23 mouse cellular contexts compared by ENCODE assay signal in the genomic region with DNA sequence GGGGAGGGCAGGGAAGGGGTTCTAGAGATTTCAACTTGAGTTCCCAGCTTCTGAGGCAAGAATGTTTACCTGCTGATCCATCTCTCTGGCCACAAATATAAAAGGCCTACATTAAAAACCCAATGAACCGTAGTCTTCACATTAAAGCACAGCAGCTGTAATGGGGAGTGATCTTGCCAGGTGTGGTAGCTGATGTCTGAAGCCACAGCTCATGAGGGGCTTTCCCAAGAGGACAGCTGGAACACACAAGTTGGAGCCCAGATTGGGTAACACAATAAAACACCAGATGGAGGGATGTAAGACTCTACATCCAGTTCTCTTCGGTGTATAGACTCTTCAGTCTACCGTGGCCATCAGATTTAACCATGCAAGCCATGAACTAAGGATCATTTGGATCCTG. TPM values are rescaled to one million over a fixed set of nuclear protein-coding genes. Genes with fewer than 3 reads are reported as not detected.
DNase-seq lines count a peak whose midpoint lies in the region; ATAC-seq and TF ChIP-seq lines count a peak whose summit lies in the region.
"Had no signal": no experiment of that assay in that cellular context is flagged by ENCODE, and none has a peak within 500 bp of the region (broad histone marks: within the 10 kb centered on the region; RNA-seq: fewer than 3 reads in every experiment).

No protein-coding gene starts in this region.

- dilution Hi-C loops in CH12.LX (cut with MboI; ENCODE audit: extremely low pct_ligation_motif_present, extremely low pct_unique_long_range_greater_than_20kb, low sequenced_read_pairs): no loop called here

- DNase-seq in midbrain, embryonic 10.5 days (ENCODE audit: low spot score): no peak
- DNase-seq in midbrain, embryonic 14.5 days: no peak
- DNase-seq in A20 (ENCODE audit: low read depth, low spot score) (peak; percentile 79), CH12.LX (ENCODE audit: extremely low read depth) (peak; percentile 46)
- DNase-seq in kidney, adult 9 months: no peak
- no peak for DNase-seq in gastrocnemius, postnatal 4 days (ENCODE audit: low spot score in 2 of 2)
- no peak for DNase-seq in spleen, postnatal 14 days (ENCODE audit: low spot score in 2 of 2)
- DNase-seq: adrenal gland, adult 2 months; adrenal gland, adult 8-10 months; adrenal gland, postnatal 10 days; adrenal gland, postnatal 14 days; adrenal gland, postnatal 25 days; adrenal gland, postnatal 36 days; B cell, adult 2 months; cerebellum, adult 11 months; cerebellum, adult 11-12 months; cerebellum, adult 18-20 months; cerebellum, adult 2 months had no signal

- H3K79me2 ChIP-seq in CH12.LX (replicated peaks; ENCODE audit: control insufficient read depth, extremely low read depth, insufficient read depth, poor library complexity, severe bottlenecking) (no peaks in the 10 kb centered on the region), myocyte (ENCODE audit: control insufficient read depth, insufficient read depth) (no peaks in the 10 kb centered on the region)

- H3ac ChIP-seq in myocyte (ENCODE audit: control insufficient read depth, insufficient read length): no peak overlapping the region

- H3K27me3 ChIP-seq in midbrain, embryonic 10.5 days (ENCODE audit: low read depth, poor library complexity, severe bottlenecking): peaks cover 71% of the 10 kb centered on the region
- H3K27me3 ChIP-seq in midbrain, embryonic 14.5 days (ENCODE audit: control insufficient read depth, insufficient read depth, low read length): no peaks in the 10 kb centered on the region
- H3K27me3 ChIP-seq in CH12.LX (replicated peaks): no peaks in the 10 kb centered on the region
- no peaks in the 10 kb centered on the region for H3K27me3 ChIP-seq in myocyte (ENCODE audit: control insufficient read depth, insufficient read depth, insufficient read length)
- H3K27me3 ChIP-seq: Patski had no signal

- no peaks in the 10 kb centered on the region for H3K9me3 ChIP-seq in midbrain, embryonic 10.5 days (replicated peaks)
- H3K9me3 ChIP-seq in midbrain, embryonic 14.5 days (ENCODE audit: control insufficient read depth, low read length): no peaks in the 10 kb centered on the region
- no peaks in the 10 kb centered on the region for H3K9me3 ChIP-seq in CH12.LX (replicated peaks; ENCODE audit: low read length)

- no peak overlapping the region for H3K4me3 ChIP-seq in midbrain, embryonic 10.5 days
- H3K4me3 ChIP-seq in midbrain, embryonic 14.5 days (replicated peaks; ENCODE audit: low read depth, low read length): no peak overlapping the region
- H3K4me3 ChIP-seq in CH12.LX (replicated peaks in 1 of 3; ENCODE audit: low read depth in 2 of 3, low read length in 2 of 3, poor library complexity in 1 of 3) (no peak overlapping the region), myocyte (no peak overlapping the region)

- 95% methylated on average over 3 of the region's 3 CpGs for WGBS in midbrain, embryonic 10.5 days
- 94% methylated on average over 3 of the region's 3 CpGs for WGBS in midbrain, embryonic 14.5 days

- TF ChIP-seq POLR2A in CH12.LX (IDR thresholded peaks at IDR 0.05; ENCODE audit: low read depth, low read length) (no peak), myocyte (IDR thresholded peaks at IDR 0.05; ENCODE audit: insufficient read length, low read depth) (no peak)

- no peak overlapping the region for H3K4me2 ChIP-seq in midbrain, embryonic 14.5 days (ENCODE audit: low read length)
- no peak overlapping the region for H3K4me2 ChIP-seq in CH12.LX (ENCODE audit: insufficient read depth, low read depth, poor library complexity, severe bottlenecking)
- H3K4me2 ChIP-seq in myocyte (ENCODE audit: low read depth): no peak overlapping the region

- TF ChIP-seq CTCF in CH12.LX (conservative IDR thresholded peaks at IDR 0.05 in 1 of 2, IDR thresholded peaks at IDR 0.05 in 1 of 2; ENCODE audit: low read depth in 2 of 2, low read length in 2 of 2): no peak

- peaks cover 23% of the 10 kb centered on the region for H3K4me1 ChIP-seq in midbrain, embryonic 10.5 days
- peaks cover 5% of the 10 kb centered on the region; the same call in 1 of the 2 replicates for H3K4me1 ChIP-seq in midbrain, embryonic 14.5 days (ENCODE audit: control insufficient read depth, insufficient read depth, low read length)
- H3K4me1 ChIP-seq in CH12.LX (ENCODE audit: control insufficient read depth in 1 of 2, insufficient read depth in 2 of 2): peaks cover 2 to 32% of the 10 kb centered on the region in 2 experiments; a peak in 2 of 4 replicates

- peak; percentile 14; the same call in 1 of the 2 replicates for TF ChIP-seq EP300 in CH12.LX (IDR thresholded peaks at IDR 0.05; ENCODE audit: low read length)

- 0 out of 2 replicates have a peak overlapping the region, but pooled peaks have one; percentile 17 for H3K27ac ChIP-seq in midbrain, embryonic 10.5 days (replicated peaks)
- no peak overlapping the region for H3K27ac ChIP-seq in midbrain, embryonic 14.5 days (replicated peaks; ENCODE audit: low read depth, low read length)
- no peak overlapping the region for H3K27ac ChIP-seq in CH12.LX (ENCODE audit: insufficient read depth, low read depth)

- in situ Hi-C loops in CH12.LX (cut with MboI; ENCODE audit: low pct_ligation_motif_present, low pct_unique_long_range_greater_than_20kb, low sequenced_read_pairs): no loop called here

- peaks cover 47% of the 10 kb centered on the region for H3K36me3 ChIP-seq in midbrain, embryonic 10.5 days
- H3K36me3 ChIP-seq in midbrain, embryonic 14.5 days (ENCODE audit: control insufficient read depth, insufficient read depth, low read length): peaks cover 20% of the 10 kb centered on the region
- H3K36me3 ChIP-seq in CH12.LX (replicated peaks in 1 of 2; ENCODE audit: control insufficient read depth in 1 of 2, insufficient read depth in 1 of 2, low read length in 1 of 2) (peaks cover 15 to 24% of the 10 kb centered on the region in 2 experiments), myocyte (ENCODE audit: control insufficient read depth, insufficient read depth) (peaks cover 4% of the 10 kb centered on the region)

- no peak for TF ChIP-seq RAD21 in CH12.LX (IDR thresholded peaks at IDR 0.05; ENCODE audit: low read depth, low read length)

- H3K9ac ChIP-seq in midbrain, embryonic 14.5 days (replicated peaks; ENCODE audit: low read length): no peak overlapping the region
- H3K9ac ChIP-seq in CH12.LX (ENCODE audit: insufficient read depth, low read depth): no peak overlapping the region

- ATAC-seq in midbrain, embryonic 14.5 days (ENCODE audit: low FRiP score, low TSS enrichment): no peak
- ATAC-seq: activated CD4-positive, CD25-positive, alpha-beta regulatory T cell, adult 4 months; CD4-positive, CD25-positive, alpha-beta regulatory T cell, adult 4 months; Patski had no signal

TF ChIP-seq in CH12.LX, 34 proteins besides CTCF, POLR2A, EP300 and RAD21 (continues in another document):
- TF ChIP-seq TCF12 (IDR thresholded peaks at IDR 0.05; ENCODE audit: low read depth, low read length) (peak; percentile 61; the same call in 1 of the 2 replicates), MAX (IDR thresholded peaks at IDR 0.05; ENCODE audit: low read length) (no peak), MAFK (IDR thresholded peaks at IDR 0.05; ENCODE audit: insufficient replicate concordance, low read length) (no peak), E2F4 (IDR thresholded peaks at IDR 0.05; ENCODE audit: insufficient replicate concordance, low read depth, low read length) (no peak), ETS1 (conservative IDR thresholded peaks at IDR 0.05; ENCODE audit: low read depth, low read length) (0 out of 2 replicates have a peak, but pooled peaks have one; percentile 13)

TF ChIP-seq in myocyte, 11 proteins besides CTCF, POLR2A, EP300 and RAD21 (continues in another document):
- 0 out of 2 replicates have a peak, but pooled peaks have one; percentile 2 for TF ChIP-seq CEBPB (IDR thresholded peaks at IDR 0.05; ENCODE audit: insufficient read depth, poor library complexity, severe bottlenecking)
- peak; percentile 20 to 81 (median 79) for TF ChIP-seq MYOD1 (IDR thresholded peaks at IDR 0.05; ENCODE audit: control insufficient read depth in 1 of 3, insufficient read length in 2 of 3, low read depth in 2 of 3)
- TF ChIP-seq USF1 (IDR thresholded peaks at IDR 0.05; ENCODE audit: low read depth): no peak
- TF ChIP-seq MYOG (IDR thresholded peaks at IDR 0.05; ENCODE audit: control insufficient read depth in 1 of 3, insufficient read depth in 1 of 3, insufficient read length in 2 of 3, low read depth in 2 of 3): peak in 2 of 3 experiments; percentile 71 to 75
- no peak for TF ChIP-seq E2F4 (IDR thresholded peaks at IDR 0.05; ENCODE audit: insufficient read depth)

RNA-seq across cellular contexts. Expression of gene Klhl41, which starts 14.6 kb away (rescaled TPM):
- 0.09 and 0.15 TPM in 2 replicates for polyA plus RNA-seq in midbrain, embryonic 10.5 days (2016; fragmentation: Nextera tagmentation; extraction: Ambion mirVana)
- 0.11 and 0.21 TPM in 2 replicates for polyA plus RNA-seq in midbrain, embryonic 14.5 days (2014; fragmentation: Nextera tagmentation; extraction: Ambion mirVana)
- total RNA-seq in CH12.LX (2012; rRNA removed): 0.04 TPM in 2 replicates
- 0.11 TPM in 1 of 2 replicates, not detected in the other for total RNA-seq in CH12.LX (2014; rRNA removed)
- polyA plus RNA-seq in CH12.LX (2012; ENCODE audit: insufficient read length, low read depth): 0.12 and 0.27 TPM in 2 replicates
- polyA plus RNA-seq in myocyte (2012; fragmentation: generic; extraction: Trizol): 184 TPM
- 100 to 1,000 TPM; 564 to 620 TPM for total RNA-seq in gastrocnemius, postnatal 4 days (2021)
- total RNA-seq: G1E had no signal
- polyA plus RNA-seq: activated CD4-positive, CD25-positive, alpha-beta regulatory T cell, adult 4 months; G1E had no signal

RNA-seq across cellular contexts. Expression of gene Fastkd1, which starts 28.8 kb away (rescaled TPM):
- polyA plus RNA-seq in midbrain, embryonic 10.5 days (2016; fragmentation: Nextera tagmentation; extraction: Ambion mirVana): 15.8 and 17.7 TPM in 2 replicates
- 15.7 and 20.1 TPM in 2 replicates for polyA plus RNA-seq in midbrain, embryonic 14.5 days (2014; fragmentation: Nextera tagmentation; extraction: Ambion mirVana)
- 15.3 and 19.3 TPM in 2 replicates for total RNA-seq in CH12.LX (2012; rRNA removed)
- 19.1 and 21.9 TPM in 2 replicates for total RNA-seq in CH12.LX (2014; rRNA removed)
- polyA plus RNA-seq in CH12.LX (2012; ENCODE audit: insufficient read length, low read depth): 16.6 and 18.5 TPM in 2 replicates
- polyA plus RNA-seq in myocyte (2012; fragmentation: generic; extraction: Trizol): 7.5 TPM
- total RNA-seq in gastrocnemius, postnatal 4 days (2021): 10 to 100 TPM; 12.6 to 15.8 TPM

RNA-seq across cellular contexts. Expression of gene Bbs5, which starts 37.5 kb away (rescaled TPM):
- polyA plus RNA-seq in midbrain, embryonic 10.5 days (2016; fragmentation: Nextera tagmentation; extraction: Ambion mirVana): 13.8 and 14.6 TPM in 2 replicates
- polyA plus RNA-seq in midbrain, embryonic 14.5 days (2014; fragmentation: Nextera tagmentation; extraction: Ambion mirVana): 19.7 and 21.2 TPM in 2 replicates
- total RNA-seq in CH12.LX (2012; rRNA removed) (5.0 and 5.4 TPM in 2 replicates), CH12.LX (2014; rRNA removed) (8.1 and 9.1 TPM in 2 replicates)
- polyA plus RNA-seq in CH12.LX (2012; ENCODE audit: insufficient read length, low read depth) (6.7 and 9.1 TPM in 2 replicates), myocyte (2012; fragmentation: generic; extraction: Trizol) (7.6 TPM)
- 1 to 10 TPM; 6.3 to 6.7 TPM for total RNA-seq in gastrocnemius, postnatal 4 days (2021)

RNA-seq across cellular contexts. Expression of gene Ppig, which starts 37.9 kb away (rescaled TPM):
- polyA plus RNA-seq in midbrain, embryonic 10.5 days (2016; fragmentation: Nextera tagmentation; extraction: Ambion mirVana): 127 and 134 TPM in 2 replicates
- polyA plus RNA-seq in midbrain, embryonic 14.5 days (2014; fragmentation: Nextera tagmentation; extraction: Ambion mirVana): 91.2 and 95.9 TPM in 2 replicates
- total RNA-seq in CH12.LX (2012; rRNA removed) (10.3 and 11.5 TPM in 2 replicates), CH12.LX (2014; rRNA removed) (12.0 and 12.9 TPM in 2 replicates)
- polyA plus RNA-seq in CH12.LX (2012; ENCODE audit: insufficient read length, low read depth) (168 and 180 TPM in 2 replicates), myocyte (2012; fragmentation: generic; extraction: Trizol) (7.6 TPM)
- total RNA-seq in gastrocnemius, postnatal 4 days (2021): 10 to 100 TPM; 44.2 to 63.2 TPM

Comparison
In these comparisons a context has a peak if more than half of its experiments do, and no peak if none do; other contexts are left out.
1. DNase-seq: peak in A20 (single experiment) and CH12.LX (single experiment); none in midbrain, embryonic 10.5 days (single experiment), midbrain, embryonic 14.5 days (single experiment), kidney, adult 9 months (single experiment), gastrocnemius, postnatal 4 days (0 of 2) and spleen, postnatal 14 days (0 of 2).
2. RNA of gene Klhl41, which starts 14.6 kb away (polyA plus RNA-seq): 184 TPM in myocyte (single experiment); 0.12 to 0.27 TPM in CH12.LX, 0.11 to 0.21 TPM in midbrain, embryonic 14.5 days and 0.09 to 0.15 TPM in midbrain, embryonic 10.5 days; every median in the first group is over 100 times any median in the second.